Mouse (Mus musculus): ENCODE results near the gene Kir3dl2.
"Not testable (repeated sequence)": the region's sequence is repeated elsewhere in the genome, so short reads cannot be mapped to it uniquely, and the experiment has no call there.

Kir3dl2 gene

DNA sequence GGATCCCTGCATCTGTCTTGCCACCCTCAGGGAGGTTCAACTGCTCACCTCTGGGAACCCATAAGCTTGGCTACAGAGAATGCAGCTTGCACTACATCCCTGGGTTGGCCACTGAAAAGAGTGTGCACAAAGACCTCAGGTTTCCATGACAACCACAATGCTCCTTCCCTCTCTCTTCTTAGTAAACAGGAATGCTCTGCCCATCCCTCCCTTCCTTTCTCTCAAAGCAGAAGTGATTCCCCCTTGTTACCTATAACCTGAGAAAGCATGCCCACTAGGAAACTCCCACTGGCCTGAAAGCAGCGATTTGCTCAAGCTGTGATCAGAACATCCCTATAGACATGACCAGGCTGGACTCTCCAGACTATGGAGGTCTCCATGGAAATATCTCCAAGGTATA, at the start of gene Kir3dl2:
TSS of gene Kir3dl2 (minus strand) at position 101 of the 400 bp plus-strand sequence.
- DNase-seq (ENCODE audit: low read depth in 1 of 2, low spot score in 2 of 2) = not testable (repeated sequence)

DNA sequence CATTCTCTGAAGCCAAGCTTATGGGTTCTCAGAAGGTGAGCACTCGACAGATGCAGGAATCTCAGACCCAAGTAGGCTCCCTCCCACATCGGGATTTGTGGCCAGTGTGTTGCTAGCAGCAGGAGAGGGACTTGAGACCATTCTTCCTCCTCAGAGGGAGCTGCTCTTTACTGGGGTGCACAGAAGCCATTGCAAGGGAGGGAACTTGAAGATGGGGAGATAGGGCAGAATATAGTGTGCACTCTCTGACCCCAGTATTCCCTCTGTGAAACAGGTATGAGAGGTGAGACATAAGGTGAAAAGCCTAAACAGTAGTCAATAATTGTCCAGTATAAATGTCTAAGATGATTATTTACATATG, 47.0 kb upstream of the Kir3dl2 start:
- DNase-seq (ENCODE audit: low read depth in 1 of 2, low spot score in 2 of 2) = no peak

DNA sequence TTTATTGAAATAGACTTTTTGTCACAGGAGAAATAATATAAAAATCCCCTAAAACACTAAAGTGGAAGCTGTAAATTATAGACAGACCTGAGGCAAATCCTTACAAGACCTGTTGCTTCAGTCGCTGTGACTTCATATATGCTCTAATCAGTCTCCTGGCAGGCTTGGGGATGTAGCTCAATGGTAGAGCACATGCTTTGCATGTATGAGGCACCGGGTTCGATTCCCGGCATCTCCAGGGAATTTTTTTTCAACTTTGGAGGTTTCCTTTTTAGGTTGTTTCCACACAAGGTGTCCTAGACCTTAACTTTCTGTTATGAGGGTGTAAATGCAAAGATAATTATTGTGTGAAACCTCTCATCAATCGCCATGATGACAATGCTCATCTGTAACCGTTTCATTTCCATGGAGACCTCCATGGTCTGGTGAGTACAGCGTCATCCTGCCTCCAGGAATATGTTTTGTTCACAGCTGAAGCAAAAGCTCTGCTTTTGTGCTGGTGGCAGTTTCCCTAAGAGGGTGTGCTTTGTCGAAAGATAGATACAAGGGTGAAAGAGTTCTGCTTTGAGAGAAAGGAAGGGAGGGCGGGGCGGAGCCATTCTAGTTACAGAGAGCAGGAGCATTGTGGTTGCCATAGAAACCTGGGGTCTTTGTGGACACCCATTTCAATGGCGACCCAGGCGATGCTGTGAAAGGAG, 46.5 kb upstream of the Kir3dl2 start, which contains the start of gene Tceal3:
TSS of gene Tceal3 (plus strand) at position 644 of the 698 bp plus-strand sequence.
- no peak for DNase-seq (ENCODE audit: low read depth in 1 of 2, low spot score in 2 of 2)

DNA sequence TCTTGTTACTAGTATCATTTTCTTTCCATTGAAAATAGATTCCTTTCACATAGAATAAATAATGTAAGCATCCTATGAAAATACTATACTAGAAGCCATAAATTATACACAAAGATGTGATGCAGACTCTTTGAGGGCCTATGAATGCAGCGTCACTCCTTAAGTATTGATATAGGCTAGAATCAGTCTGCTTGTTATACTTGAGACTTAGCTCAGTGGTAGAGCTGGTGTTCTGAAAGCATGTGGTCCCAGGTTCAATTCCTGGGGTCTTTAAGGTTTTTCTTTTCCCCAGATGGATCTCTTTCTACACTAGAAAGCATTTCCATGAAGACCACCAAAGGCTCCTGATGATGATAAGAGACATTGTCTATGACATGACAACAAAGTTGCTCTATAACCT, 40.8 kb upstream of the Kir3dl2 start:
- no peak for DNase-seq (ENCODE audit: low read depth in 1 of 2, low spot score in 2 of 2)

DNA sequence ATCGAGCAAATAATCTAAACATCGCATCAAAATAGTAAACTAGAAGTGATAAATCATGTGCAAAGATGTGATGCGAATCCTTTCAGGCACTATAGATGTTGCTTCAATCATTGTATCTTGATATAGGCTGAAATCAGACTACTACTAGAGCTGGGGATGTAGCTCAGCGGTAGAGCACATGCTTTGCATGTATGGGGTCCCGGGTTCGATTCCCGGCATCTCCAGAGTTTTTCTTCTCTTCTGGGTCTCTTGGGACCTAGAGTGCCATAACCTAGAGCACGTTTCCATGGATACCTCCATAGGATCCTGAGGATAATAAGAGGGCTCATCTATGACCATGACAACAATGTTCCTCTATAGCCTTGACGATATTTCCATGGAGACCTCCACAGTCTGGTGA, 25.2 kb upstream of the Kir3dl2 start:
- DNase-seq (ENCODE audit: low read depth in 1 of 2, low spot score in 2 of 2) = not testable (repeated sequence)

DNA sequence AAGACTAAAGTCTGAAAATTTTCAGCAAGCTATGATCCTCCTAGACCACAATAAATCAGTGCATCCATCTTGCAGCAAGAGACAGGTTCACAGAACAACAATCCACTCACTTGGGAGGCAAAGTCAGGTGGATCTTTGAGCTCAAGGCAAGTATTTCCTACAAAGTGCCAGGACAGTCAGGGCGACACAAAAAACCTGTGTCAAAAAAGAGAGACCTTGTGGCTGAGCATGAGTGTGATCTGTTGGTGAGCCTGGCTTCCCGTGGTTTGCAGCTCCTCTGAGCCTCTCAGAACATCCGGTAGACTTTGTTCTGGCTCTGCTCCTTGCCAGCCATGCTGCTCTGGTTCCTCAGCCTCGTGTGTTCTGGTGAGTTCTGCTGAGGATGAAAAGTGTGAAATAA, 26.2 kb downstream of the Kir3dl2 start, which contains the start of gene Kir3dl1:
TSS of gene Kir3dl1 (plus strand) at position 301 of the 400 bp plus-strand sequence.
- not testable (repeated sequence) for DNase-seq (ENCODE audit: low read depth in 1 of 2, low spot score in 2 of 2)

Data from monocyte, adult 2 months (primary cell).